Comparison of ENCODE assay signal across 7 mouse cellular contexts in the genomic region with DNA sequence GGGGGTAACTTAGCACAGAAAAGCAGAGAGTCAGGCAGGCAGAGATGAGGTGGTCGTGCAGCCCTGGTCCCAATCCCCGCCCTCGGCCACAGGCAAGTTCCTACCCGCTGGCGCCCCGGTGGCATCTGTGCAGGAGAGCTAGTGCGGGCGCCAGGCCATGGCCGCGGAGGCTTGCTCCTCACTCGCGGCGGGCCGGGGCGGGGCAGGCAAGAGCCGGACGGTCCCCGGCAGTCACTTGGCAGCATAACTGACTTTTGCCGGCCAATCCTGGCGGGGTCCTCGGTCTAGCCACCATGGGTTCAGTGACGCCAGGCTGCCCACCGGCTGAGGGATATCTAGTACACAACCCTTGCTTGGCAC. TPM values are rescaled to one million over a fixed set of nuclear protein-coding genes. Genes with fewer than 3 reads are reported as not detected.
DNase-seq lines count a peak whose midpoint lies in the region; ATAC-seq and TF ChIP-seq lines count a peak whose summit lies in the region.

No protein-coding gene starts in this region.

- H3K27ac ChIP-seq in ES-E14 (ENCODE audit: insufficient read depth, low read depth, low read length, poor library complexity, severe bottlenecking): no peak overlapping the region
- peak overlapping the region; percentile 66 for H3K27ac ChIP-seq in heart, embryonic 11.5 days (ENCODE audit: low read depth, low read length)
- peak overlapping the region; percentile 42; the same call in 1 of the 2 replicates for H3K27ac ChIP-seq in kidney, embryonic 14.5 days (ENCODE audit: low read depth, low read length)

- DNase-seq in ES-E14 (ENCODE audit: low read depth, low spot score): no peak
- DNase-seq in adrenal gland, adult 18-20 months (ENCODE audit: low spot score in 2 of 2): peak; percentile 70 to 74
- peak; percentile 74 for DNase-seq in embryo, embryonic 11 days
- peak; percentile 87 for DNase-seq in lung, postnatal 10 days
- DNase-seq in retina, embryonic 14.5 days (ENCODE audit: low spot score): peak; percentile 61

- H3K9ac ChIP-seq in ES-E14 (ENCODE audit: insufficient read depth, low read depth, low read length, poor library complexity, severe bottlenecking): peak overlapping the region; percentile 65
- H3K9ac ChIP-seq in heart, embryonic 11.5 days (ENCODE audit: low read depth, low read length): peak overlapping the region; percentile 59
- peak overlapping the region; percentile 75 for H3K9ac ChIP-seq in kidney, embryonic 14.5 days (ENCODE audit: low read depth, low read length)

- peaks cover 2 to 10% of the 10 kb centered on the region in 2 experiments; a peak in 1 of 4 replicates for H3K4me1 ChIP-seq in ES-E14 (ENCODE audit: control insufficient read depth in 2 of 2, insufficient read depth in 2 of 2, low read length in 2 of 2, poor library complexity in 1 of 2)
- peaks cover 18% of the 10 kb centered on the region for H3K4me1 ChIP-seq in heart, embryonic 11.5 days (ENCODE audit: control insufficient read depth, insufficient read depth, low read length)
- peaks cover 6% of the 10 kb centered on the region; the same call in 1 of the 2 replicates for H3K4me1 ChIP-seq in kidney, embryonic 14.5 days (ENCODE audit: control insufficient read depth, insufficient read depth, low read length)

- H3K9me3 ChIP-seq in ES-E14 (ENCODE audit: control insufficient read depth, insufficient read depth, low read depth, low read length): no peaks in the 10 kb centered on the region
- no peaks in the 10 kb centered on the region for H3K9me3 ChIP-seq in heart, embryonic 11.5 days (replicated peaks; ENCODE audit: control insufficient read depth, low read length)
- H3K9me3 ChIP-seq in kidney, embryonic 14.5 days (ENCODE audit: control insufficient read depth, low read length): no peaks in the 10 kb centered on the region

- H3K4me3 ChIP-seq in ES-E14 (ENCODE audit: insufficient read depth in 1 of 2, low read depth in 1 of 2, low read length in 2 of 2, poor library complexity in 1 of 2, severe bottlenecking in 1 of 2): peak overlapping the region; percentile 66 to 84
- H3K4me3 ChIP-seq in heart, embryonic 11.5 days (ENCODE audit: low read depth, low read length): peak overlapping the region; percentile 73
- H3K4me3 ChIP-seq in kidney, embryonic 14.5 days (ENCODE audit: low read length): peak overlapping the region; percentile 78

- under 1% methylated on average over 22 of the region's 23 CpGs for WGBS in heart, embryonic 11.5 days (ENCODE audit: insufficient replicate concordance)
- 1% methylated on average over 21 of the region's 23 CpGs for WGBS in kidney, embryonic 14.5 days

- peaks cover 23% of the 10 kb centered on the region; the same call in 1 of the 2 replicates for H3K36me3 ChIP-seq in ES-E14 (ENCODE audit: control insufficient read depth, insufficient read depth, low read length, poor library complexity, severe bottlenecking)
- no peaks in the 10 kb centered on the region; the same call in 1 of the 2 replicates for H3K36me3 ChIP-seq in heart, embryonic 11.5 days (ENCODE audit: control insufficient read depth, insufficient read depth, low read length)
- 0 out of 2 replicates have a peak, but pooled peaks cover 4% of the 10 kb centered on the region for H3K36me3 ChIP-seq in kidney, embryonic 14.5 days (ENCODE audit: control insufficient read depth, insufficient read depth, low read length)

- in situ Hi-C loops in ES-E14 (cut with MboI; ENCODE audit: low sequenced_read_pairs in 2 of 2, unreplicated experiment in 2 of 2): no loop called here

- H3K4me2 ChIP-seq in heart, embryonic 11.5 days: peak overlapping the region; percentile 99
- H3K4me2 ChIP-seq in kidney, embryonic 14.5 days (replicated peaks; ENCODE audit: low read depth, low read length): peak overlapping the region; percentile 100

- peaks cover 10% of the 10 kb centered on the region for H3K27me3 ChIP-seq in heart, embryonic 11.5 days (ENCODE audit: control insufficient read depth, insufficient read depth, low read length)
- H3K27me3 ChIP-seq in kidney, embryonic 14.5 days (ENCODE audit: control insufficient read depth, insufficient read depth, low read length): no peaks in the 10 kb centered on the region

- peak; percentile 60; the same call in 1 of the 2 replicates for ATAC-seq in heart, embryonic 11.5 days (replicated peaks; ENCODE audit: insufficient number of reproducible peaks, low FRiP score, low TSS enrichment)
- ATAC-seq in kidney, embryonic 14.5 days (ENCODE audit: low FRiP score, low TSS enrichment): peak; percentile 83

TF ChIP-seq in ES-E14, 5 proteins besides CTCF, POLR2A, EP300 and RAD21:
- TF ChIP-seq HCFC1 (IDR thresholded peaks at IDR 0.05; ENCODE audit: borderline replicate concordance, insufficient read depth, low read length): no peak
- no peak for TF ChIP-seq CHD2 (IDR thresholded peaks at IDR 0.05; ENCODE audit: low read depth, low read length)
- TF ChIP-seq ZC3H11A (IDR thresholded peaks at IDR 0.05; ENCODE audit: borderline replicate concordance, low read depth, low read length): no peak
- no peak for TF ChIP-seq ZNF384 (IDR thresholded peaks at IDR 0.05; ENCODE audit: low read depth, low read length)

RNA-seq across cellular contexts. Expression of a gene that starts 24.1 kb away (rescaled TPM):
- total RNA-seq in ES-E14 (2012; rRNA removed): 10.4 and 20.1 TPM in 2 replicates
- 10 to 100 TPM; 10.4 to 10.7 TPM for total RNA-seq in adrenal gland, adult 18-20 months (2021)
- polyA plus RNA-seq in heart, embryonic 11.5 days (2014; fragmentation: Nextera tagmentation; extraction: Ambion mirVana): 1.4 and 2.1 TPM in 2 replicates
- polyA plus RNA-seq in kidney, embryonic 14.5 days (2014; fragmentation: Nextera tagmentation; extraction: Ambion mirVana): 4.2 and 9.2 TPM in 2 replicates
